Mouse (Mus musculus) small intestine, adult 10 weeks (tissue): ENCODE measurements around the gene Fam180a. TPM values are rescaled to one million over a fixed set of nuclear protein-coding genes. Genes with fewer than 3 reads are reported as not detected.

ENCODE experiments used
- polyA plus RNA-seq: library from polyadenylated mRNA; stranded (reverse); fragments of 350-450 nt; fragmentation: Illumina TruSeq; extraction: RNeasy Lipid Tissue Mini Kit (QIAGEN cat#74804); gene quantifications from one replicate; pipeline ENCODE4 v1.2.3, GENCODE M21; 2014; ENCODE audit warnings: low replicate concordance

Gene Fam180a
- polyA plus RNA-seq, result 1.8 TPM

GRCm38 (mm10) chr6:35326111-35326515 lies at the start of gene Fam180a:
Fam180a (minus strand) TSS chr6:35326141.

GRCm38 (mm10) chr6:35308037-35308436 lies 17.9 kb downstream of the Fam180a start, which contains the start of gene Slc13a4:
Slc13a4 (minus strand) TSS chr6:35308131.

Other genes with a start within 250 kb of the Fam180a start
- gene Cnot4, start 192.4 kb downstream of the Fam180a start, polyA plus RNA-seq, result 35.9 TPM
- 12.6 TPM for gene Nup205, start 148.7 kb downstream of the Fam180a start, polyA plus RNA-seq
- not detected for gene Slc13a4, start 18.0 kb downstream of the Fam180a start, polyA plus RNA-seq
- gene Mtpn, start 213.7 kb upstream of the Fam180a start, polyA plus RNA-seq, result 263 TPM